Mouse (Mus musculus): Measurements from ENCODE around the gene Ints3.

- no peak for TF ChIP-seq EP300 (IDR thresholded peaks at IDR 0.05; ENCODE audit: insufficient read depth, low read depth, low read length)
- TF ChIP-seq CTCF (IDR thresholded peaks at IDR 0.05; ENCODE audit: low read depth, low read length) = no peak
These were observed 10.6 kb upstream of the Ints3 start for GRCm38 (mm10) chr3:90443977-90444376.

Data from ES-Bruce4 (cell line).